Mouse (Mus musculus) limb, embryonic 14.5 days (tissue): ENCODE results near the gene Fgd2. TPM values are rescaled to one million over a fixed set of nuclear protein-coding genes. Genes with fewer than 3 reads are reported as not detected.

Experiments
- ATAC-seq: fragments of 200-750 bp; cut with Nextera tagmentation; 2 replicates; pipeline ENCODE4 v1.8.0; 2017; ENCODE audit warnings: low read depth, moderate number of reproducible peaks, moderate TSS enrichment; ENCODE audit not compliant: low FRiP score
- DNase-seq: peaks from one replicate; pipeline ENCODE4 v3.0.0-alpha.2; 2015; ENCODE audit warnings: low spot score
- H3K27ac ChIP-seq: fragments of 300-500 bp; sonication (generic); replicated peaks from 2 replicates; pipeline ENCODE4 v1.5.1; 2014; ENCODE audit warnings: low read depth, mild to moderate bottlenecking, low read length, moderate library complexity, mixed read lengths
- H3K27me3 ChIP-seq: fragments of 300-500 bp; sonication (generic); 2 replicates; pipeline ENCODE4 v1.6.1; 2014; ENCODE audit warnings: low read length, mixed read lengths; ENCODE audit not compliant: control insufficient read depth, insufficient read depth
- H3K36me3 ChIP-seq: fragments of 300-500 bp; sonication (generic); 2 replicates; pipeline ENCODE4 v1.6.1; 2014; ENCODE audit warnings: mild to moderate bottlenecking, low read length, moderate library complexity, mixed read lengths; ENCODE audit not compliant: control insufficient read depth, insufficient read depth
- H3K4me1 ChIP-seq: fragments of 300-500 bp; sonication (generic); 2 replicates; pipeline ENCODE4 v1.6.1; 2014; ENCODE audit warnings: antibody characterized with exemption, low read length, mixed read lengths; ENCODE audit not compliant: control insufficient read depth, insufficient read depth
- H3K4me2 ChIP-seq: fragments of 300-500 bp; sonication (generic); replicated peaks from 2 replicates; pipeline ENCODE4 v1.6.1; 2014; ENCODE audit warnings: low read depth, mild to moderate bottlenecking, low read length, moderate library complexity; ENCODE audit not compliant: severe bottlenecking
- H3K4me3 ChIP-seq: fragments of 300-500 bp; sonication (generic); replicated peaks from 2 replicates; pipeline ENCODE4 v1.5.1; 2014; ENCODE audit warnings: low read length
- H3K9ac ChIP-seq: fragments of 300-500 bp; sonication (generic); 2 replicates; pipeline ENCODE4 v1.6.1; 2014; ENCODE audit warnings: mild to moderate bottlenecking, low read depth, low read length, moderate library complexity; ENCODE audit not compliant: severe bottlenecking
- H3K9me3 ChIP-seq: fragments of 300-500 bp; sonication (generic); 2 replicates; pipeline ENCODE4 v1.6.1; 2016; ENCODE audit warnings: low read length; ENCODE audit not compliant: control insufficient read depth
- POLR2A ChIP-seq: fragments of 200-500 bp; IDR thresholded peaks from 2 replicates; pipeline ENCODE4 v1.8.0; 2012; ENCODE audit warnings: inconsistent platforms, mild to moderate bottlenecking, moderate library complexity, borderline replicate concordance; ENCODE audit not compliant: insufficient read depth, insufficient read length; ENCODE audit errors: extremely low read depth
- WGBS: fragments of 180-500 bp; shearing (Covaris S2); extraction: QIAGEN DNeasy Blood & Tissue Kit; methylation state at CpG from one replicate; pipeline ENCODE4 v1.1.7; 2014; 5-methylcytosine and 5-hydroxymethylcytosine counted together
- polyA plus RNA-seq, 2 experiments: library from polyadenylated mRNA; depleted of rRNA in 1 of 2; stranded (reverse) in 1 of 2; unstranded in 1 of 2; fragments of >200 nt; fragmentation: Nextera tagmentation in 1 of 2; extraction: Ambion mirVana in 1 of 2; gene quantifications; 2 replicates each; pipeline versions ENCODE4 v1.2.1 to v1.2.3; 2012 to 2014

Gene Fgd2
- polyA plus RNA-seq, 2 experiments: 6.2 to 9.4 TPM

DNA sequence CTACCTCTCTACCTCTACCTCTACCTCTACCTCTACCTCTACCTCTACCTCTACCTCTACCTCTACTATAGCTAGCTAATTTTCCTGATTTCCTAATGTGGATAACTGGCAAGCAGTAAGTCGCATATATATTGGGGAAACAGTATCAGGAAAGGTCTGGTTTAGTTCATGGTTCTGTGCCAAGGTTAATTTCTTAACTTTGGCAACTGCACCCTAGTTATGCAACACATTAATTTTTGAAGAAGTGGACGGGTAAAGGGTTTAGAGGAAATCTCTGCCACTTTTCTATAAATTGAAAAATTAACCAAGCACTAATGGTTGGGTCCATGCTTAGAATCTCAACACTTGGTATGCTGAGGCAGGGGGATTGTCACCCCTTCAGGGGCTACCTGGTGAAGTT is 53.9 kb downstream of the Fgd2 start:
- Histone ChIP-seq H3K4me3 (no peak overlapping the region), H3K4me2 (no peak overlapping the region), H3K36me3 (no peaks in the 10 kb centered on the region), H3K27ac (no peak overlapping the region), H3K9ac (no peak overlapping the region), H3K4me1 (peaks cover 14% of the 10 kb centered on the region), H3K9me3 (no peaks in the 10 kb centered on the region), H3K27me3 (no peaks in the 10 kb centered on the region)
- TF ChIP-seq POLR2A: no peak
- ATAC-seq (no peak), DNase-seq (no peak)
- 81% methylated on average over 2 of the region's 2 CpGs for WGBS

DNA sequence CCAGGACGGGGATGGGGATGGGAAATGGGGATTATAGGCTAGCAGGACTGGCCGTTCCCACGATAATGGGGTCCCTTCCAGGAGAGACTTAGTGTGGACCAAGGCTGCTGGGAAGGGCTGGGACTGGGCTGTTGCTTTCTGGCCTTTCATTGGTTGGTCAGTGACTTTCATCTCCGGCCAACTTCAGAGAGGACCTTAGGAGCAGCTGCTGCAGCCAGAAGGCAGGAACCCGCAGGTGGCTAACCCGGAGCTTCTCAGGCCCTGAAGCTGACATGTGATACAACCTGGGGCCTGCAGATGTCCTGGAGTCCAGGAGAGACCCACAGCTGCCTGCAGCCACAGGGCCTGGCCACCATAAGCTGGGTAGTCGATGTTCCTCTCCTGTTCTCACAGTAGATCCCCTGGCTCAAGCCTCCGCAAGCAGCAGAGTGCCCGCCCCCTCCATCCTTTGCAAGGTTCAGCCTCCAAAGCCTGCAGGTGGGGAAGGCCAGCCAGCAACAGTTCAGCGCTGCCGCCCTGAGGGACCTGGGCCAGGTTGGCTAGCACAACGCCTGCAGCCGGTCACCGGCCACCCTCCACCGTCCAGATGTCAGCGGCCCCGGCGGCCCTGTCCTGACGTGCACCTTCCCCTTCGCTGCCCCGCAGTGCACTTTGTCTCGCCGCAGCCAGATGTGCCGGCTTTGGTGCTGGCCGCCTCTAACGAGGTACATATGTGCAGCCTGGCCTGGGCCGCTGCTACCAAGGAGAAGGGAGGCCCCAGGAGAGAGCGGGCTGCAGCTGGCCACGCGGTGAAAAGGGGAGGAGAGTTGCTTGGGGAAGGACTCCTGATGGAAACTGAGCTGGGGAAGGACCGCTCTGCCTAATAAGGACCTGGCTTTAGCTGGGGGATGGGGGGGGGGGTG is 55.3 kb downstream of the Fgd2 start:
- H3K4me2 ChIP-seq: peak overlapping the region; percentile 57
- TF ChIP-seq POLR2A: no peak
- no peaks in the 10 kb centered on the region for H3K27me3 ChIP-seq
- H3K9ac ChIP-seq: peak overlapping the region; percentile 44
- no peaks in the 10 kb centered on the region for H3K36me3 ChIP-seq
- ATAC-seq (peak; percentile 90), DNase-seq (peak; percentile 80)
- 3% methylated on average over 28 of the region's 31 CpGs for WGBS
- peak overlapping the region; percentile 76 for H3K27ac ChIP-seq
- H3K4me3 ChIP-seq: peak overlapping the region; percentile 22; the same call in 1 of the 2 replicates
- peaks cover 14% of the 10 kb centered on the region for H3K4me1 ChIP-seq
- H3K9me3 ChIP-seq: no peaks in the 10 kb centered on the region

DNA sequence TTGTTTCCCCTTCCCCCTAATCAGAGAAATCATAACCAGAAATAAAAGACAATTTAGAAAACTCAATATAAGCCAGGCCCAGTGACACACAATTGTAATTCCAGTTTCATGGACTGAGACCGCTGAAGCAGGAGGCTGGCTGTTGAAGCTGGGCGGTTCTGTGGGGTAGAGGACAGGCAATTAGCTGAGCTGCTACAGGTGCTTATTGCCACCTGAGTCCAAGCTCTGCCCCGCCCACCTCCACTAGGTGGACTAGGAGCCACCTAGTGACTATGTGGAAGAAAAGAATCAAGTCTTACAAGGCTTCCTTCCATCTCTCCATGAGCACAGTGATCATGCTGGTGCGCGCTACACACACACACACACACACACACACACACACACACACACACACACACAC is 56.0 kb downstream of the Fgd2 start:
- 10% methylated on average over 3 of the region's 5 CpGs for WGBS
- H3K9me3 ChIP-seq: no peaks in the 10 kb centered on the region
- H3K4me3 ChIP-seq: no peak overlapping the region
- peaks cover 14% of the 10 kb centered on the region for H3K4me1 ChIP-seq
- ATAC-seq: no peak
- no peak for TF ChIP-seq POLR2A
- H3K27me3 ChIP-seq: no peaks in the 10 kb centered on the region
- H3K36me3 ChIP-seq: no peaks in the 10 kb centered on the region
- DNase-seq: no peak
- peak overlapping the region; percentile 57 for H3K4me2 ChIP-seq
- H3K27ac ChIP-seq: no peak overlapping the region
- H3K9ac ChIP-seq: no peak overlapping the region

DNA sequence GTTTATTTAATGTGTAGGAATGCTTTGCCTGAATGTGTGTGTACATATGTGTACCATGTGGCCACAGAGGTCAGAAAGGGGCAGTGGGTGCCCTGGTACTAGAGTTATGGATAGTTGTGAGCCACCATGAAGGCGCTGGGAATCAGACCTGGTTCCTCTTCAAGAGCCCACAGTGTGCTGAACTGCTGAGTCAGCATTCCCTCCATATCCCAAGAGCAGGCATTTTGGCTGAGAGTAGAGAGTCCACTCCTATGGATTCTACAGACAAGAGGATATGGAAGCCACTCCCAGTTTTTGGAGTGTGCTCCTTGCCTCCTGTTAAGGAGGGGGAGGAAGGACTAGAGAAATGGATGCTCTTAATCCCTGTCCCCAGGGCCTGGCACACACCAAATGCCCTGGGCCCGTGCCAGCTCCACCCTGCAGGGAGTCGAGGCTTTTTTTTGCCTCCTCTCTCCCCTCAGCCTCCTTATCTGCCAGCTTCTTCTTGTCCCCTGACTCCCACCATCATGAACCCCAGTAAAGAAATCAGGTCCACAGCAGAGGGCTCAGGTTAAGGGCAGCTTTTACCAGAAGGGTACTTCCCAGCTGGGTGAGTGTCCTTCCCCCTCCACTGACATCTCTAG is 58.2 kb downstream of the Fgd2 start:
- Histone ChIP-seq H3K27ac (no peak overlapping the region), H3K36me3 (no peaks in the 10 kb centered on the region), H3K9ac (no peak overlapping the region), H3K27me3 (no peaks in the 10 kb centered on the region), H3K4me2 (no peak overlapping the region), H3K4me1 (peaks cover 14% of the 10 kb centered on the region), H3K4me3 (no peak overlapping the region), H3K9me3 (no peaks in the 10 kb centered on the region)
- WGBS: 79% methylated on average over 3 of the region's 3 CpGs
- DNase-seq (no peak), ATAC-seq (no peak)
- no peak for TF ChIP-seq POLR2A

DNA sequence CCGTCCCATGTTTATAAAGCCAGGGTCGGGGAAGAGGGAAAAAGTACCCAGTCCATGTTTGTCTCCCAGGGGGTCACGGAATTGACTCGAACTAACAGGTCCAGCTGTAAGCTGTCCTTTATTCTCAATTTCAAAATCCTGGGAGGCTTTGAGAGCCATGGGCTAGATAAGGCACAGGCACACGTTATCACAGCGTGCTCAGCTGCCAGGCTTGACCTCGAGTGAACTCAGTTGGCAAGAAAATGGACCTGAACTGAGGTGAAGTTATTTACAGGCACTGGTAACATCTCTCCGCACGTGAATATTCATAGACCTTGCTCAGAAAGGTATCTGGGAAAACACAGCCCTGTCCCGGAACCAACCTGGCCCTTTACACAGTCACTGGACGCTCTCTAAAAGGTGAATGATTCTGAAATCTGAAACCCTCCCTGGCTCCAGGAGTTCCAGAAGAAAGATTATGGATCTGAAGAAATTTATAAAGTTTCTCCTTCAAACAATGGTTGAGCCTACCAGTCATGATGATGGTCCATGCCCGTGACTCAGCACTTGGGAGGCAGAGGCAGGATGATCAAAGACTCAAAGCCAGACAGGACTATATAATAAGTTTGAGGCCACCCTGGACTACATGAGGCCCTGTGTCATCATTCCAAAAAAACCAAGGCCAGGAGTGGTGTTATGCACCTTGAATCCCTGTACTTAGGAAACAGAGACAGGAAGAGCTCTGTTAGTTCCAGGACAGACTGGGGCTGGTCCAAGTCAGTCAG is 59.4 kb downstream of the Fgd2 start:
- H3K9ac ChIP-seq: no peak overlapping the region
- TF ChIP-seq POLR2A: no peak
- no peaks in the 10 kb centered on the region for H3K27me3 ChIP-seq
- DNase-seq (no peak), ATAC-seq (no peak)
- H3K36me3 ChIP-seq: no peaks in the 10 kb centered on the region
- no peak overlapping the region for H3K4me3 ChIP-seq
- H3K4me2 ChIP-seq: no peak overlapping the region
- WGBS: 83% methylated on average over 12 of the region's 12 CpGs
- H3K9me3 ChIP-seq: no peaks in the 10 kb centered on the region
- no peak overlapping the region for H3K27ac ChIP-seq
- peaks cover 14% of the 10 kb centered on the region for H3K4me1 ChIP-seq
